ENCODE assay signal across 23 mouse cellular contexts in genomic region chr19:41003694-41004315, GRCm38 (mm10). TPM values are rescaled to one million over a fixed set of nuclear protein-coding genes. Genes with fewer than 3 reads are reported as not detected.
DNase-seq lines count a peak whose midpoint lies in the region; ATAC-seq and TF ChIP-seq lines count a peak whose summit lies in the region.
"Had no signal": no experiment of that assay in that cellular context is flagged by ENCODE, and none has a peak within 500 bp of the region (broad histone marks: within the 10 kb centered on the region; RNA-seq: fewer than 3 reads in every experiment).

No protein-coding gene starts in this region.

- peak; percentile 35 for ATAC-seq in Patski
- ATAC-seq: forebrain, embryonic 13.5 days; forebrain, embryonic 15.5 days had no signal

- H3ac ChIP-seq in C2C12 (ENCODE audit: control insufficient read depth, insufficient read length, low read depth) = no peak overlapping the region

- no peaks in the 10 kb centered on the region for H3K27me3 ChIP-seq in C2C12 (ENCODE audit: control insufficient read depth, insufficient read depth, insufficient read length)
- no peaks in the 10 kb centered on the region for H3K27me3 ChIP-seq in Patski
- H3K27me3 ChIP-seq: embryonic facial prominence, embryonic 13.5 days; embryonic facial prominence, embryonic 15.5 days; forebrain, embryonic 13.5 days; forebrain, embryonic 15.5 days had no signal

- no peak overlapping the region for H3K4me3 ChIP-seq in C2C12 (ENCODE audit: insufficient read depth, poor library complexity, severe bottlenecking)
- H3K4me3 ChIP-seq: embryonic facial prominence, embryonic 13.5 days; embryonic facial prominence, embryonic 15.5 days; erythroblast, embryonic 14.5 days; forebrain, embryonic 10.5 days; forebrain, embryonic 13.5 days; forebrain, embryonic 15.5 days had no signal

- POLR2A ChIA-PET in Patski (lab: Charles Lee) = interaction anchor here (1.2 kb wide), 1 partner anchor 9 kb away, joined by 3 read pairs; no protein-coding TSS in a partner anchor

- no peaks in the 10 kb centered on the region for H3K36me3 ChIP-seq in C2C12 (ENCODE audit: control insufficient read depth, insufficient read depth)
- H3K36me3 ChIP-seq: embryonic facial prominence, embryonic 13.5 days; embryonic facial prominence, embryonic 15.5 days; forebrain, embryonic 10.5 days; forebrain, embryonic 15.5 days had no signal

- peak; percentile 21 for DNase-seq in 3T3-L1 (ENCODE audit: low read depth, low spot score)
- DNase-seq in Patski (ENCODE audit: low read depth, low spot score) = no peak
- DNase-seq in urinary bladder, postnatal 25 days (ENCODE audit: low spot score) = no peak
- no peak for DNase-seq in kidney, postnatal 4 days
- DNase-seq in ovary, postnatal 36 days (ENCODE audit: low spot score) = no peak
- DNase-seq: adrenal gland, adult 2 months; adrenal gland, postnatal 14 days; adrenal gland, postnatal 36 days; B cell, adult 2 months; cerebellum, adult 18-20 months; cerebellum, adult 8-10 months; cerebellum, adult 9-11 months; cerebellum, postnatal 14 days; cerebellum, postnatal 36 days; embryo, embryonic 11 days had no signal

- no peaks in the 10 kb centered on the region for H3K79me3 ChIP-seq in C2C12 (ENCODE audit: low read depth)

- TF ChIP-seq CTCF in C2C12 (IDR thresholded peaks at IDR 0.05; ENCODE audit: control insufficient read depth, insufficient read depth, insufficient read length) = no peak
- TF ChIP-seq CTCF in Patski (IDR thresholded peaks at IDR 0.05) = no peak

- CTCF ChIA-PET in Patski (lab: Charles Lee) = interaction anchor here (0.9 to 1.4 kb wide), 2 partner anchors 10 to 39 kb away, joined by 3 to 5 read pairs; no protein-coding TSS in a partner anchor

- in situ Hi-C loops in Patski (cut with MboI; ENCODE audit: low pct_unique_long_range_greater_than_20kb) = no loop called here

- H3K79me2 ChIP-seq in C2C12 (ENCODE audit: control insufficient read depth, insufficient read depth) = no peaks in the 10 kb centered on the region

TF ChIP-seq in C2C12, 6 proteins besides CTCF, POLR2A, EP300 and RAD21:
- TF ChIP-seq USF1 (IDR thresholded peaks at IDR 0.05; ENCODE audit: low read depth) (peak; percentile 66), MYOG (IDR thresholded peaks at IDR 0.05; ENCODE audit: control insufficient read depth, extremely low read depth, insufficient read length) (no peak), MYOD1 (IDR thresholded peaks at IDR 0.05; ENCODE audit: control insufficient read depth, insufficient read length, low read depth) (peak; percentile 52), CEBPB (IDR thresholded peaks at IDR 0.05; ENCODE audit: low read depth) (no peak), FOSL1 (IDR thresholded peaks at IDR 0.05; ENCODE audit: insufficient read depth, low read length, poor library complexity, severe bottlenecking) (peak; percentile 93)

RNA-seq across cellular contexts. Expression of gene Blnk, which starts 9.5 kb away (rescaled TPM):
- 6.5 TPM for polyA plus RNA-seq in C2C12 (2012; fragmentation: generic; extraction: Trizol)
- polyA plus RNA-seq in Patski (2021) = 78.4 TPM
- polyA plus RNA-seq: erythroblast, embryonic 14.5 days had no signal

RNA-seq across cellular contexts. Expression of gene Dntt, which starts 25.3 kb away (rescaled TPM):
- polyA plus RNA-seq in C2C12 (2012; fragmentation: generic; extraction: Trizol) = not detected
- 0.03 TPM for polyA plus RNA-seq in Patski (2021)
- polyA plus RNA-seq: adrenal gland, adult 2 months; embryonic facial prominence, embryonic 11.5 days; embryonic facial prominence, embryonic 13.5 days; erythroblast, embryonic 14.5 days; forebrain, embryonic 10.5 days; forebrain, embryonic 15.5 days had no signal

Comparison
In these comparisons a context has a peak if more than half of its experiments do, and no peak if none do; other contexts are left out.
1. RNA of gene Blnk, which starts 9.5 kb away (polyA plus RNA-seq): 78.4 TPM in Patski (single experiment); 6.5 TPM in C2C12 (single experiment); every median in the first group is over 10 times any median in the second.